Mouse (Mus musculus): ENCODE results near the gene Sparcl1.

Sparcl1 gene

GRCm38 (mm10) chr5:104113491-104114172, at the start of gene Sparcl1:
Gene Sparcl1 (minus strand): TSS chr5:104113733.
- no peak for DNase-seq (ENCODE audit: extremely low spot score)

- no peak for DNase-seq (ENCODE audit: extremely low spot score)
Measured at GRCm38 (mm10) chr5:104161390-104161789, 47.9 kb upstream of the Sparcl1 start.

DNA sequence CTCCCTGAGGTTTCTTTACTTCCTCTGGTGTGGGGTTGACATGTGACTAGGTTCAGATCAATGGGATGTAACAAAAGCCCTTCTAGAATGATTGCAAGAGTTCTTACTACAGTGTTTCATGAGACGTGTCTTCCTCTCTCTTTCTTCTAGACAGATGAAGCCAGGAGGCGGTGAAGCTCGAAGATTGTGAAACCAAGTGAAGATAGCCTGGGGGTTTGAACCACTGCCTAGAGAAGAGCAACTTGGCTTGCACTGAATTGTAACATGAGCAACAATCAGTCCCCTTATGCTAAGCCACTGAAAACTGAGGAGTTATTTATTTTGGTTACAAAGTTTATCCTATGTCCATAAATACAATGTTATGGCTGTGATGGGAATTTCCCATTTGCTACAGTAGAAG, 47.0 kb upstream of the Sparcl1 start:
- no peak for DNase-seq (ENCODE audit: extremely low spot score)

DNA sequence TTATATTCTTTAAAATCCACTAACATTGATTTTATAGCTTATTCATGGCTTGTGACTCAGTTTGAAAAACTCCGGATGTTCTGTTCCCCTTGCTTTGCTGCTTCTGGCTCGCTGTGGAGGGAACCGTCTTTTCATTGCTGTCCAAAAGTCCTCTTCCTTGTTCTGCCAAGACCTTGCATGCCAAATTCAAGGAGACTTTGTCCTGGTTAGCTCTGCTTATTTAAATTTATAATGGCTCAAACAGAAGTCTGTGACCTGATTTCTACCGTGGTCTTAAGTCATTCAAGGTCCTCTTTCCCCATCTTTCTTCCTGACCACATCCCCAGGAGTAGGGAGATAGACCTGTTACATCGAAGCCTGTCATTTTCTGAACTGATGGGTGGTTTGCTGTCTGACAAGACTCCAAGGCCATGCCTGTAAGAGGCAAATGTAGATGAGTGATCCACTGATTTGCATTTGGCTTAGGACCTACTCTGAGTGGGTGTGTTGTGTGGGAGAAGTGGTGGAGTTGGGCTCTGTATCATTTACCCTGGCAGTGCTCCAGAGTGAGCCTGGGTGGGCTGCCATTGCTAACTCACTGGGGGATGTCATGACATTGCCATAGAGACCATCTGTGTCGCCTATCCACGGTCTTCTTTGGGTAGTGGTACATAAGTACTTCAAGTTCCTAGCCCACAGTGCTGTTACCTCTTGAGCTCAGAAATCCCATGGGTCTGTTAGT, 45.0 kb upstream of the Sparcl1 start:
- no peak for DNase-seq (ENCODE audit: extremely low spot score)

DNA sequence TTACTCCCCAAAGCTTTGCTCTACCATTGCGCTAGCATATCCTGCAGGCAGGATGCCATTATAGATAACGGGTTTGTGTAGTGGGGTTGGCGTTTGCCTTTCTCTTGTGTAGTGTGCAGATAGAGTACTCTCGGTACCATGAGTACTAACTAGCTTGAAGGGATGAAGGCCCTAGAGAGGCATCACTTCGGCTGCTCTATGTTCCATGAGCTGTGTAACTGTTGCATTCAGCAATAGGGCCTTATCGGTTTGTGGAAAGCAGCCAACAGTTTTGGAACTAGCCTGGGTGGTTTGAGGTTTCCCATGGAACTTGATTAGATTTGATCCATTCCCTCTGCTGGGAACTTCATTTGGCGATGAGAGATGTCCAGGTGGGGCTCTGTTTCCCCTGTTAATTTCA, 44.2 kb upstream of the Sparcl1 start:
- no peak for DNase-seq (ENCODE audit: extremely low spot score)

DNA sequence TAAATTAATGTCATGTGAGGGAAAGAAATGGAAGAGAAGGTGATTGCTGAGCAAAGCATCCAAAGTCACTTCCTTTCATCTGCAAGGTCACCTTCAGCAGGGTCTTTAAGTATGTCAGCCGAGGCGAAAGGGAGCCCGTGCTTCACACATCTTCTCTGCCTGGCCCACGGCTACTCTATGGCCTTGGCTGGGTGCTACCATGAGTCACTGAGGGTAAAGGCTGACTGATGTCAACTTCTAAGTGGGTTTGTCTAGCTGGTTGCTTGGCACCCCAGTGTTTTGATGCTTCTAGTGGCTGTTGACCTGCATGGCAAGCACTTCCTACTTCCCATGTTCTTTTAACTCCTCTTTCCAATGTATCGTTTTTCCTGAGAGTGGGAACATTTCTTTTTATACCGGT, 36.7 kb upstream of the Sparcl1 start:
- no peak for DNase-seq (ENCODE audit: extremely low spot score)

- peak; percentile 8 for DNase-seq (ENCODE audit: extremely low spot score)
Measured at GRCm38 (mm10) chr5:104149349-104149748, 35.8 kb upstream of the Sparcl1 start.

- DNase-seq (ENCODE audit: extremely low spot score) = no peak
Measured at GRCm38 (mm10) chr5:104144057-104144456, 30.5 kb upstream of the Sparcl1 start.

- DNase-seq (ENCODE audit: extremely low spot score) = no peak
Measured at GRCm38 (mm10) chr5:104141067-104141466, 27.5 kb upstream of the Sparcl1 start.

DNA sequence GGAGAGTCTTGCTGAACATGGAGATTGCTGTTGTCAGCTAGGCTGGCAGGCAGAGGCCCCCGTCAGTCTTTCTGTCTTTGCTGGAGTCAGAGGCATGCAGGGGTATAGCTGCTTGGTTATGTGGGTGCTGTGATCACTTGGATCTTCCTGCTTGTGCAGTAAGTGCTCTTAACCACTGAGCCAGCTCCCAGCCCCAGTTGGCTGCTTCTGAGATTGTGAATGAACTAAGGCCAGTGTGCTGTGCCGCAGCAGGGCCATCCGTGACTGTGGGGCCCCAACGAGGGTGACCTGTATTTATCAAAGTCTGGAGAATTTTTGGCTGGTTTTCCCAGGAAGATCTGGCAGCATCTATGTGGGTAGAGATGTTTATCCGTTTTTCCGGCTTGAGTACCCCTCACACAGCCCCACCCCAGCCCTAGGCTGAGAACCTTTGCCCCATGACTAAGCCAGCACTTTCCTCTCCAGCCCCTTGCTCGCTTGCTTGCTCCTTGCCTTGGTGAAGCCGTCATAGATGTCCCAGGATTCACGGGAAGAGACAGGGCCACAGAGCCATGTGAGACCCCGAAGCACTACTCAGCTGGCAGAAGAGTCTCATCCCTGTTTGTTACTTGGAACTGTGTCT, 24.5 kb upstream of the Sparcl1 start:
- no peak for DNase-seq (ENCODE audit: extremely low spot score)

DNA sequence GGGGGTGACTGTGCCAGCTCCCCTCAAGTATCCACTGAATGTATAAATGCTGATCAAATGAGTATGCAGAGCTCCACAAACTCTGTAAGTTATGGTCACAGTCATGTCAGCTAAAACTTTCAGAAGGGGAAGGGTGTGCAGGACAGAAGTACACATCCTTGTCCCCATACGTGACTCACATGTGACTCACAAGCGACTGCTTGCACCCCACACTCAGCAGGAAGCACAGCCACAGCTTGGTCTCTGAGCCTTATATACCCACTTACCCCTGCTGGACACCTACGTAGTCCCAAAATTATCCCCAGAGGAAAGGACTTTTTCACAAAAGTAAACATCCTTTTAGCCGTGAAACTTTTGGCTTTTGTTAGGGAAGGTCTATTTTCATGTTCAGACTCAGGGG, 20.2 kb upstream of the Sparcl1 start:
- DNase-seq (ENCODE audit: extremely low spot score) = no peak

GRCm38 (mm10) chr5:104131544-104131943, 18.0 kb upstream of the Sparcl1 start:
- no peak for DNase-seq (ENCODE audit: extremely low spot score)

DNA sequence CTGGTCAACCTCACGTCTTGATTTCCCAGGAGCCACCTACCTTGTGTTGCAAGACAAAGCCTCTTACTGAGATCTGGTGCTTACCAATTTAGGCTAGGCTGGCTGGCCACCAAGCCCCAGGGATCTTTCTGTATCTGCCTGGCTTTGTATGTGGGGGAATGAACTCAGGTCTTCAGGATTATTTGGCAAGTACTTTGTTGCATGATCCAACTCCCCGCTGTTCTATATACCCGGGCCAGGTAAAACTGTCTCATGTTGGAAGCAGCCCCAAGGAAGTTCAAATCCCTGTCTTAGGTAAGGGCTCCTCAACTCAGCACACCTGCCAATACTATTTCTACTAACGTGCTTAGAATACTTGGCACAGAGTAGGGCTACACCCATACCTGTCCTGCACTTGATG, 17.4 kb upstream of the Sparcl1 start:
- no peak for DNase-seq (ENCODE audit: extremely low spot score)

DNA sequence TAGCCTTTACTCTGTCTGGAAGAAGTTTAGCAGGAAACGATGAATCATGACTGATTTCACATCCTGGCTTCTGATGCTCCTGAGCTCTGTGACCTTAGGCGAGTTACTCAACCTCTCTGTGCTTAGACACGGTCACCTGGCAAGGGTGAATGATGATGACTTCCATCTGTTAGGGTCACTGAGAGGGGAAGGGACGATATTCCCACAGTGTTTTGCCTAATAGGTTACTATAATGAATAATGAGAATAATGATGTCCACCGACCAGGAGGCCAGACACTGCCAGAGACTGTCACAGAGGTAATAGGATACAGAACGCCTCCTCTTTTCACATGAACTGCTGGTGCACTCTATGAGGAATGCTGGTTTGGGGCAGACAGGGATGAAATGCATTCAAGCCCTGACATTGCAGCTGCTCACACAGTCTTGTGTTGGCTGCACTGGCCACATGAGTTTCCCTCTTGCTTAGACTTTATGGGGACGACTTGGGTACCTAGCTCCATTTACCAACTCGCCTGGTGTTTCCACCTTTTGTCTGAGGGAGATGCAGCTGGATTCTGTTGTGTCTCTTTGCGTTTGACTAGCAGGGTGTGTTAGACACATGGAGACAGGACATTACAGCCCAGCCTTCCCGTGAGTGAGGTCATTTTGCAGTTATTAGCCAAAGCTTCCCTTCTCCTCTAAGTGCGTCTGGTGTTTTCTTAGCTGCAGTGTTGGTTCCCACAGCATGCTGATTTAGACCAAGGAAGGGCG, 14.9 kb upstream of the Sparcl1 start:
- DNase-seq (ENCODE audit: extremely low spot score) = no peak

DNA sequence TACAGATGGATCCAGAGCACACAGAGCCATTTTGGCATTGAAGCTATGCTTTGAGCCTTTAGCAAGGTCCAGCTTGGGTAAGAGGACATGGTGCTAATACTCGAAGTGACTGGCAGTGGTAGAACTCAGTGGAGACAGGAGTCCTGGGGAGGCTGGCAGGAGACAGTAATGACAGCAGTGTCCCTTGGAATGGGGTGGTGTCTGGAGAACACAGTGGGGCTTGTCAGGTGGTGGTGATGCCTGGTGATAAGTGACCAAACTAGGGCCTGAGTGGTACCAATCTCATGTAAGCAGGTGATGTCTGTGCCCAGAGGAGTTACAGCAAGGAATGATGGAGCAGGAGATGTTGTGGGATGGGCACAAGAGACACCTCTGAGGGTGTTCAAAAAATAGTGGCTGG, 13.8 kb upstream of the Sparcl1 start:
- no peak for DNase-seq (ENCODE audit: extremely low spot score)

- no peak for DNase-seq (ENCODE audit: extremely low spot score)
Measured at GRCm38 (mm10) chr5:104126561-104127320, 13.2 kb upstream of the Sparcl1 start.

- DNase-seq (ENCODE audit: extremely low spot score) = no peak
Measured at GRCm38 (mm10) chr5:104124016-104124658, 10.6 kb upstream of the Sparcl1 start.

- no peak for DNase-seq (ENCODE audit: extremely low spot score)
Measured at GRCm38 (mm10) chr5:104115890-104116289, 2.4 kb upstream of the Sparcl1 start.

GRCm38 (mm10) chr5:104115118-104115517, 1.6 kb upstream of the Sparcl1 start:
- DNase-seq (ENCODE audit: extremely low spot score) = no peak

GRCm38 (mm10) chr5:104112511-104112910, 1.0 kb downstream of the Sparcl1 start:
- peak; percentile 54 for DNase-seq (ENCODE audit: extremely low spot score)

DNA sequence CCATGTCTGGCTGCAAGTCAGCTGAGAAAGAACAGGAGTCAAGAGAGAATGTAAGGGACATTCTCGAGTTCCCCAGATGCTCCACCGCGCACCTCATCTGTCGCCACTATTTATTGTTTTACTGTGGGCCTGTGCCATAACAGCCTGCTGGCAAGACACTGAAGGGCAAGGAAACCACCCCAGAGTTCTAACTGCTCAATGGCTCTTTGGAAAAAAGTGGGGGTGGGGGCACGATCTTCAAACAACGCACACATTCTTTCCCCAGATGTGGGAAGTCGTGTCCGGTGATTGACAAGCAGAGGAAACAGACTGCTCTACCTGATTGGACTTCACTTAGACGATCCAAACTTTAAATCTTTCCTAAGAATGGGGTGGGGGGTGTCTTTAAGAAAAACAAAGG, 1.5 kb downstream of the Sparcl1 start:
- DNase-seq (ENCODE audit: extremely low spot score) = peak; percentile 63

Measured in embryo, embryonic 9.5 days (tissue).